Mouse (Mus musculus) regulatory T cell (primary cell): ENCODE results near the gene Gli2.

ENCODE experiments used
- in situ Hi-C: fragments of 300-600 bp; cut with MboI, MseI; formaldehyde crosslinking; loops from one replicate; pipeline ENCODE4 v1.15.1; 2025; ENCODE audit warnings: high pct_unique_total_duplicates

Gene Gli2

DNA sequence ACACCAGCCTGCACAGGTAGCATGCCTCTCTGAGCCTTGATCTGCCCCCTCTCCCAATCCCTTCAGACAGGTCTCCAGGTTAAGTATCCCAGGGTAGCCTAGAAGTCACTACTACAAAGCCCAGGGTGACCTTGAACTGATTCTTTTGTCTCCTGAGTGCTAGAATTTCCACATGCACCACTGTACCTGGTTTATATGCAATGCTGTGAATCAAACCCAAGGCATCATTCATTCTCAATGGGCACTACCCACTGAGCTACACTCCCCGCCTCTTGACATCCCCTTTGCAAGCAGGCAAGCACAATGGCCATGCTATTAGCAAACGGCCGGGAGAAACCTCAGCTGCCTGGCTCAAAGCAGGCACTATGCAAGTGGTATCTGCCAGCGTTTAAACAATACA, 106.2 kb downstream of the Gli2 start:
- in situ Hi-C loops, result no loop called here

DNA sequence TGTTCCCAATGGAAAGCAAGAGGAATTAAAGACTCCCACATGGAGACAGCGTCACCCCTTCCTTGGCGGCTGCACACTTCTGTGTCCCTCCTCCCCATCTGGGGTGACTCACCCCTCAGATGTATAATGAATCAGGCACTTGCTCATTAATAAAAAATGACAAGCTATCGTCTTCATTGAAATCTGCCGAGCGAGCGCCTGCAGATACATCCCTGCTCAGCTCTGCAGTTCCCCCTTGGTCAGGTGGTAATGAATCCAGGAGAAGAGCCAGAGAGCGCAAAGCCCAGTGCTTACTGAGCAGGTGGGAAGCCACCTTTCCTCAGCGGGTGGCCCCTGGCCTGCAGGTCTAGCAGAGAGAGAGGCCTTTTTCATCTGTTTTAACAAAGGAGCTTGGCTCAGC, 112.1 kb downstream of the Gli2 start:
- in situ Hi-C loops, result no loop called here

DNA sequence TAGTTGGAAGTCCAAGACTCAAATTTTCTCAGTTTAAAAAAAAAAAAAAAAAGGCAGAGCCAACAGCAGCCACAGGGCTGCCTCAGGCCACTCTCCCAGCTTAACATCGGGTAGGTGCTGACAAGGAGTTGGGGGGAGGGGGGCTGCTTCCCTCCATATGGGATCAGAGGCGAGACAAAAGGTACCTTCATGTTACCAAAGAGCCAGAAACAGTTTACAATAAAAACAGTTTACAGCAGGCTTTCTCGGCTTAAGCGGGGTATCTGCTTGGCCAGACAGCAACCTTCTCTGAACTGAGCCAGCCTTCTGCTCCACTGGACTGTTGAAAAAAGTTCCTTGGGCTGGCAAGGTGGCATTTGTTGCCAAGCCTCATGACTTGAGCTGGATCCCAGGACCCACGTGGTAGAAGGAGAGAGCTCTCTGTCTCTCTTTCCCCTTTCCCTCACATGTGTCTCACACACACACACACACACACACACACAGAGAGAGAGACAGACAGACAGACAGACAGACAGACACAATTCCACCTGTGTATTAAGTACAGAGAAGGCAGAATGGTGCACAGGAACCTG, 113.1 kb downstream of the Gli2 start:
- in situ Hi-C loops, result no loop called here

DNA sequence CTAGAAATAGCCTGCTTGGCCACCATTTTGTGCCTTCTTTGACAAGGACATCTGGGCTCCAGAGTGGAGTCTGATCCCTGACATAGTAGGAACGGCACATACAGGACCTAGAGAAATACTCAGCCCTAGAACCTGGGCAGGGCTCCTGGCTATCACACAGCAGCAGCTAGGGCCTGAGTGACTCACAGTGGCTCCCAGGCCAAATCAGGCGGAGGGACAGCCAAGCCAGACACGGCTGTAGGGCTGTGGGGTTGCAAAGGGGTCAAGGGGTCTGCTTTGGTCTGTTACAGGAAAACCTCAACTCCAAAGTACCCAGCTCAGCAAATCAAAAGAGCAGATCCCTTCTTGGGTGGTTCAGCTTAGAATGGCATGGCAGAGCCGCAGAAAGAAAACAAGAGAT, 115.2 kb downstream of the Gli2 start:
- in situ Hi-C loops, result no loop called here

DNA sequence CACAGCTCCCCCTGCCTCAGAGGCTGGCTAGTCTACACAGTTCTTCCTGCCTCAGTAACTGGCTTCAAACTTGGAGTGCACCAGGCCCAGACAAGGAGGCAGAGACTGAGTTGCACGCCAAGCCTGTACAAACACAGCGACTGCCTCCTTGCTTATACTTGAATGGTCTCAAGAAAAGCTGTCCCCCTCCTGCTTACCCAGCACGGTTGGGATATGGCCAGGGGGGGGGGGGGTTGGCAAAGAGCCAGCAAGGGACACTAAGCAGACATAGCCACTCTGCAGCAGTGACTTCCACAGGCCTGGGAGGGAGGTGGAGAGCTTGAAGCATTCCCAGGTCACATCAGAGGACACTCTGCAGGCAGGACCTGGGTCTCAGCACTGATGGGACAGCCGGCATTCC, 117.3 kb downstream of the Gli2 start:
- in situ Hi-C loops, result no loop called here

DNA sequence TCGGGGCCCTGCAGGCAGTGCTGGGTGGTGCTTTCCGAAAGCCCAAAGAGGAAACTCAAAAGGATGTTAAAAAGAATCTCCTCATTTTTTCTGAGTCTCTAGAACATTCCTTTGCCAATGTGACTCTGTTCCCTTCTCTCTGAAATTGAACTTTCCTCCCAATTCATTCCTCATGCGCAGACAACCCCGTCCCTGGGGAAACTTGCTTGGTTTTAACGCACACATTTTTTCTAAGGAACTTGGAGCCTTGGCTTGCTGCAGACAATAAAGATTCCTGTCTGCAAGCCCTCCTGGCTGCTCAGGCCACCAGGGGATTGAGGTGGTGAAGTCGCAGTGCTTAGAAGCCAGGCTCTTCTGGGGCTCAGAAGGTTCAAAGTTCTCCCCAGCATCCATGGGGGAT, 117.9 kb downstream of the Gli2 start:
- in situ Hi-C loops, result no loop called here

DNA sequence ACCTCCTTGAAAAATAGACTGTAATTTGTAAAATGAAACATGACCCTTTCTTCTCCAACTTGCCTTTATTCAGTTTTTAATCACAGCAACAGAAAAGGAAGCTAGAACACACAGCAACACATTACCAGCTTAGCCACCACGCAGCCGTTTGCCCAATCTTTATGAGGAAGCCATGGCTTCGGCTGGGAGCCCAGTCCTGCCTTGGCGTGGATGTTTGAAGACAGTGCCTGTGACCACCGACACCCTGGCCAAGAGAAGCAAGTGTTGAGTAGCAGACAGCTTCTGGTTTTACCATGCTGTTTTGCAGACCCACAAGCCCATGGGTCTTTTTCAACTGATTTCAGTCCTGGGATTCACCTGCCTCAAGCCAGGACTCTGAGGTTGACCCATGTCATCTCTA, 121.3 kb downstream of the Gli2 start:
- in situ Hi-C loops, result no loop called here

DNA sequence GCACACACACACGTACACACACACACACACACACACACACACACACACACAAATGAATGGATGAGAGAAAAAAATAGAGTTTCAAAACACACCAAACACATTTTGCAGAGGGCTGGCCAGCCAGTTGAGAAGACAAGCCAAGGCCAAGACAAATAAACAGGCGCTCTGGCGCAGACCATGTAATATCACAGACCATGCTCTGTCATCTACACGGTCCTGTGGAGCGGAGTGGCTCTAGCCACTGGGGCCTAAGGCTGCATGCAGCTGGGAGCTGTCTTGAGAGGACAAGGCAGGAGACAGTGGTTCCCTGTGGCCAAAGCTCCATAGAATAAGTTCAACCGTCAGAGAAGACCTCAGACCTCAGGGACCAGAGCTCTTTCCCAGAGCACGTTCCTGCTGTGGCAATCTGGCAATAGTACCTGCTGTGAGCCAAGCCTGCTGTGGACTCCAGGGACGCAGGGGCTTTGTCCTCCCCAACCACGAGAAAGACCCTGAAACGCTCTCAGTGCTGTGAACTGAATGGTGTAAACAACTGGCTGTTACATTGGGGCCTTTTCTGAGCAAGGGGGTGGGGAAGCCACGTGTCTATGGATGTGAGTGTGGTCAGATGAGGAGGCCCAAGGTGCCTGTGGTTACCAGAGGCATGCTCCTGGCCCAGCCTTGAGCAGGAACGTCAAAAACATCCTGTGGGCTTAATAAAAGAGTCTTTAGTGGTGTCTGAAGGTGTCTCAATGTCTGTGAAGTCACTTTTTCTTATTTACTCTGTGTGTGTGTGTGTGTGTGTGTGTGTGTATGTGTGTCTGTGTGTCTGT, 125.7 kb downstream of the Gli2 start:
- in situ Hi-C loops, result no loop called here

DNA sequence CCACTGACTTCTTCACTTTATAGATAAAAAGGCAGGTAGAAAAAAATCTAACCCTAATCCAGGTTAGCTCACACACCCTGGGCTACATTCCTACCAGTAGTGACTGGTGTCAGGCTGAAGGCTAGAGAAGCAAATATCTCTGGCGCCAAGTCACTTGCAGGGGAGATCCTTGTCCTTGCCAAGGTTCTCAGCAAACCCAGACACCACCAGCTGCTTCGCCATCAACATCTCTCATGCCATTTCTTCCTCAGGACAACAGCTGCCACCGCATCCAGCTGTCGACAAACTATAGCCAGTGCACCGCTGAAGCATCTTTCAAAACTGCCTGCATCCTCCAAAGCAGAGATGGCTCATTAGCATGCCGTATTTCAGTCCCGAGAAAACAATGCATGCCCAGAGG, 126.9 kb downstream of the Gli2 start:
- in situ Hi-C loops, result no loop called here

DNA sequence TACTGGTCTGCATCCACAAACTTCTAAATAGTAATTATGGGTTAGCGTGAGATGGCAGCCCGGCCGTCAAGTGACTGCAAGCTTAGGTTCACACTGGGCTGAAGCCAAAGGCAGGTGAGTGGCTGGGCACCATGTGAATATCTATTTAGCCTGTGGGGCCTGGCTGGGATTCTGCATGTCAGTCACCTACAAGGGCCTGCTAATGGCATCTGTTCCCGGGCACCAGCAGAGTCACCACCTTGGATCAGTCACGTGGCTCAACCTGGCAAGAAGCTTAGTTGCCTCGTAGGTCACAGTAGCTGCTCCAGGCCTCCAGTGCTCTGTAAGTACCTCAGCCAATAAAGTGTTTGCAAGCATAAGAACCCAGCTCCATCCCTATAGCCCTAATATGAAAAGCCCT, 131.2 kb downstream of the Gli2 start:
- in situ Hi-C loops, result no loop called here

DNA sequence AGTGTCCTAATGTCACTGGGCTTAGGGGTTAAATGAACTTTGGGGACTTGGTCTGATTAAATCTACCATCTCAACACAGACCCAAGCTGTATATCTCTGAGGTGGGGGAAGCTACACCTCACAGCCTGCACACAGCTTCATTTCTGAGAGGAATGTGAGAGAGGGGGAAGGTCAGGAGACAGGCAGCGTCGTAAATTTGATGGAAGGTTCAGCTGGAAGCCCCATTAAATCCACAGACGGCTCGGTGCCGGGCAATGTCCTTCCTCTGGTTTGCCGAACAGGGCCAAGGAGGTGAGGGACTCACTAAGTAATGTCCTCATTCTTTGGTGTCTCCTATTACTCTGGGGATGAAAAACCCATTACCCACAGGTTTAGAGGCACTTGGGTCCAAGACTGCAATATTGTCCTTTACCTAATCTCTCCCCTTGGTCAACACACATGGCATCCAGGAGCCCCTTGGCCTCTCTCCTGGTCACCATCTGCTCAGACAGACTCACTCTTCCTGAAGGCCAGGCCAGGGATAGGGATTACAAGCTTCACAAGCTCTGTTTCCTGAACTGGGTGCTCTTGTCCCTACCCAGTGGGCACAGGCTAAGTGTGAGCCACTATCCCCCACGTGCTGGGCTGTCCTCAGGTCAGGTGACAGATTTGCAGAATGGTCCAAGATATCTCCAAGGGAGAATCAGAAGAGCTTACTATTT, 135.7 kb downstream of the Gli2 start:
- in situ Hi-C loops, result no loop called here

DNA sequence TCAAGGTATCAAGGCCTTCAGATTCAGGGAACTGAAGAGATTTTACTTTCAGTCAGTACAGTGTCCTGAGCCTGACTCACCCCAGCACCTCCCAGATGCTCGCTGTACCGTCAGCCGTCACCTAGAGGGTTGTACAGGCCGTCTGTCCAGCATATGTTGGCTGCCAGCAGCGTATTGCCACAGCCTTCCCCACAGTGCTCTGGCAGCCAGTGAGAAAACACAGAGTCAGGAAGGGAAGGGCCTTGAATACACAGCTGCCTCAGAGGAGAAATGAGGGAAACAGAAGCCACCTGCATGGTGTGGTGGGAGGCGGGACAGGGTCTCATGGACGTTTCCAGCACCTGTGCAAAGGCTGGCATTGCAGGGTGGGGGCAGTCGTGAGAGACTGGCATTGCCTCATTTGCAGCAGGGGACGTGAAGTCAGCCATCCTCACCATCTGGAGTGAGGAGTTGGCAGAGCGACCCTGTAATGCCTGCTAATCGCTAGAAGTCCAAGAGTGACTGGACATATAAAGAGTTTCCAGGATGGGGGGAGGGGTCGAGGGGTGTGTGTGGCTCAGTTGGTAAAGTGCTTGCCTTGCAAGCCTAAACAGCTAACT, 136.8 kb downstream of the Gli2 start:
- in situ Hi-C loops, result no loop called here

DNA sequence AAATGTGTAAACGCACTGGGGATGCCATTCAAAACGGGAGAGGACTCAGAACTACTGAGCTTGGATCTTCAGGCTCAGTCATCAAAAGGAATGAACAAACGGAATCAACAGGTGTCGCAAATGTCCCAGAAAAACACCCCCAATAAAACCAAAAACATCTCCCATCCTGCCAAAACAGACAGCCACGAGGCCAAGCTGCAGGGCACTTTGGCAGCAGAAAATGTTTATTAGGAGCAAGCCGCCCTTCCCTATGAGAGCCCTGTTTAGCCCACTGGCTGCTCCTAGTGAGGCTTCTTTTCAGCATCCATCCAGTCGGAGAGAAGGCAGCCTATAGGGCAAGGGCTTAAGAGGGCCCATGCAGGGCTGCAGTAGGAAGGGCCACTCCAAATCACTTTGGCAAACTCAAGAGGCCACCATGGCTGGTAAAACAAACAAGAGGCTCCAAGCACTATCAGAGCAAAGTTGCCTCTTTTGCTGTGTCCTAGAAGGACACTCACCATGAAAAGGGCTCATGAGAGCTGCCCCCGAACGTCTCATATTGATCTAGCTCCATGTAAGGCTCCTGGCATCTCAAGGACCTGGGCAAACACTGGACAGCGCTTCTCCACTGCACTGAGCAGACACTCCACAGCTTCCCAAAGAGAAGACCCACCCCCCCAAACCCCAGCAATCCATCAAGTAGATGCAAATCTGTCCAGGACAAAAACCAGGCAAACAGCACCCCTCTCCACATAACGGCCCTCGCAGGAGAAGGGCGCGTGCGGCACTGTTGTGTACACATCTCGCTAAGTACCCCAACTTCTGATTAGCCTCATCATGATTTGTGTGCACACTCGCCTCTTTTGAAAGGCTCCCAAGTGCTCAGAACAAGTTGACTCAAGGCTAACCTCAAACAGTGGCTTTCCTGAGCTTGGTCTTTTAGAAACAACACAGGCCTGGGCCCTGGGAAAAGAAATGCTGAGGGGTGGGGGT, 139.7 kb downstream of the Gli2 start:
- in situ Hi-C loops, result no loop called here

DNA sequence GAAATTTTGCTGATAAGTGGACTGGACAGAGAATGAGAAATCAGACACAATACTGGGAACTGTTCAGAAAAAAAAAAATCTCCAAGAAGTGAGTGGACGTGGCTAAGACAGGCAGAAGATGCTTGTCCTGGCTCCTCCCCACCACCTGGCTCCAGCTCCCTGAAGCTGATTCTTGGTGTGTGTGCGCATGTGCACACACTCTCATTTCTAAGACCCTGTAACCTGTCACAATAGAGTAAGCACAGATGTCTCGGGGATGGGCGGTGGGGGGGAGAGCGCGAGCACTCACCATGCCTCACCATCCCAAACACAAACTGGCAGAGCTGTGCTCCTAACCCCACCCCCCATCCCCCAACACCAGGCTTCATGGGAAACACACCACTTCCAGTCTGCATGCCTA, 140.5 kb downstream of the Gli2 start:
- in situ Hi-C loops, result no loop called here

DNA sequence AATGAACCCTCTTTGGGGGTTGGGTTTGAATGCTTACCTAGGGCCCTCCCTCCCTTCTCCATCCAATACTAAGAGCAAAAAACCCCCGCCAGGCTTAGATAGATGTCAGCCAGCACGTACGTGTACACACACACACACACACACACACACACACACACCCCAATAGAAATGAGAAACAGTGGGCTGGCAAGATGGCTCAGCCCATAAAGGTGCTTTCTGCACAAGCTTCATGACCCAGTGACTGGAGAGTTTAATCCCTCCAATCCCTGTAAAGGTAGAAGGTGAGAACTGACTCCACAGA, 142.0 kb downstream of the Gli2 start:
- in situ Hi-C loops, result no loop called here

DNA sequence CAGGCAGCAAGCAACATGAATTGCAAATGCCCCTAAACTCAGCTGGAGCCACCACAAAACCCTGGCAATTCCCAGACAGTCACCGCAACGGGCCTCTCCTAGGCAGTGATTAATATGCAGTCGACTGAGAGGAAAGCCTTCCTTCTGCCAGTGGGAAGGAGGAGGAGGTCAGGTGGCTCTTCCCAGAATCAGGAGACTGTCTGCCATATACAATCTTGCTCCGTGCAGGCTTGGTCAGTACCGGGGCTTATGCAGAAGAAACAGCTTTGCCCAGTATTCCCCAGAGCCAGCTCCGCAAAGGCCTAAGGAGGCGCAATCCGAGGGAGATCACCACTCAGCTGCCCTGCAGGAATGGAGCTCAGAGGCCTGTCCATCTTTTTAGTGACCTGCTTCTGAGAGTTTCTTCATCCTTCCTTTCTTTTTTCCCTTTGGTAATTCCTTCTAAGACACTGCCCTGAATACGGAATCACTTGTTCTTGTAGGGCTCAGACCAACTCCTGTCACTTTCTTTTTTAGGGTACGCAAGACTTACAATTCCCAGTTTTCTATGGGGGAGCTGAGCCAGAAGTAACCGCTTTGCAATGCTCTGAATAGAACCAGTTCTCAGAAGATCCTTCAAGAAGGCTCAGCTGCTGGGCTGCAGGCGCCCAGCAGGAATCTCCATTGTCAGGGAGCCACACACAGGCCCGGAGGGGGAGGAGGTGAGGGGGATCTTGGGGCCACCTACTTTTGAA, 142.6 kb downstream of the Gli2 start:
- in situ Hi-C loops, result no loop called here

DNA sequence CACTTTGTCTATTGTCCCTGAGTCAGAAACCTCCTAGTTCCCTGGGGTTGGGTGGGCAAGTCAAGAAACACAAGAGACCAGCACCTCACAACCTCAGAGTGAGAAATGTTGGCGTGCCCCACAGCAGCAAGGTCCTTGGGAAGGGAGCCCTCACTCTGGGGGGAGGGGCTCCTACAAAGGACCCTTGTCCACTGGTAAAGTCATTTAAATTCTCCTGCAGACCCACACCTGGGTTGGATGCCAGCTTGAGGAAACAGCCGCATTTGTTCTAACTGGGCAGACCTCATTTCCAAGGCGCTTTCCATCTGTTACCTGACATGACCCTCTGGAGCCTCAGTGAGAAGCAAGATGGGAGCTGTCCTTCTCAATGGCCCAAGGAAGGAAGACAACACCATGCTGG, 144.4 kb downstream of the Gli2 start:
- in situ Hi-C loops, result no loop called here

DNA sequence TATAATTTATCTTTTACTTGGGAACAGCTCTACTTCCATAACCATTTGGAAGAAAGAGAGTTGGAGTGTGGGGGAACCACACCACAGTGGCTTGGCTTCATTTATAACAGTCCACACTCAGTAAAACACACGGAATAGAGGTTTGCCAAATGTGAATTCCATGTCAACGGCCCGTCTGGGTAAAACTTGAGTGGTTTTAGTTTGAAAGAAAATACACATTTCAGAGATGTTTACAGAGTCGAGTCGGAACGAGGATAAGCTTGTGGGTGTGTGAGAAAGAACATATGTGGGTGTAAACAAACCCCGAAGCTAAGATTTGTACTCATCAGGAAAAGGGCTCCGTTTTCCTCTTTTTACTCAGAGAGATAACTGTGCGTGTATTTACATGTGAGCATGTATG, 145.8 kb downstream of the Gli2 start:
- in situ Hi-C loops, result no loop called here

DNA sequence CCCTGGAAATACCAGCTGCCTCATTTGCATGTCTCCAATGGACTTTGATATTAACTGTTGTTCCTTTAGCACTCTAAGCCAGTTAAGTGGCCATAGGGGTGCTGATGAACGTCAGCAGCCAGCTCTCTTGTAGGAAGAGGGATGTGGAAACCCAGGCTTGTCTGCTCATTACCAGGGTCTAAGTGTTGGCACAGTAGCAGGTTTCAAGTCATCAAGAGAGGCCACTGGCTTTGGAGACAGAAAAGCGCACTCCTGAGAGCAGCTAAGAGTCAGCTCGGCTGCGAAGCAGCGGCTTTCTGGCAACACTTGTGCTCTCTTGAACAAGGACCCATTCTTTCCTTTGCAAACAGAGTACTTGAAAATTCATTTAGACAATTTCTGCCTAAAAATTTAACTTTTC, 148.1 kb downstream of the Gli2 start:
- in situ Hi-C loops, result no loop called here

DNA sequence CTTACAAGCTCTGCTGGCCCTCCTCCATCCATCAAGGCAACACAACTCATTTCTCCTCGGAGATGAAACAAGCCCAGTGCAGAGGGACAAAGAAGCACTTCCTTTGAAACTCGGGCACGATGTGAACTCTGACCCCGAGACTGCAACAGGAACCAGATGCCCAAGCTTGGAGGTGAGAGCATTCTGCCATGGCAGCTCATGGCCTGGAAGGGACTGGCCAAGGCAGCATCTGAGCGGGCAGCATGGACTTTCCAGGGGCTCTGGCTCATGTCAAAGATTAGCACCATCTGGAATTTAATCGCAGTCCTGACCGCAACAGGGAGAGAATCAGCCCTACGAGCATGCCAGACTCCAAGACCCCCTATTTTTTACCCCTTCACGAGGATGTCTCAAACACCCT, 148.5 kb downstream of the Gli2 start:
- in situ Hi-C loops, result no loop called here

DNA sequence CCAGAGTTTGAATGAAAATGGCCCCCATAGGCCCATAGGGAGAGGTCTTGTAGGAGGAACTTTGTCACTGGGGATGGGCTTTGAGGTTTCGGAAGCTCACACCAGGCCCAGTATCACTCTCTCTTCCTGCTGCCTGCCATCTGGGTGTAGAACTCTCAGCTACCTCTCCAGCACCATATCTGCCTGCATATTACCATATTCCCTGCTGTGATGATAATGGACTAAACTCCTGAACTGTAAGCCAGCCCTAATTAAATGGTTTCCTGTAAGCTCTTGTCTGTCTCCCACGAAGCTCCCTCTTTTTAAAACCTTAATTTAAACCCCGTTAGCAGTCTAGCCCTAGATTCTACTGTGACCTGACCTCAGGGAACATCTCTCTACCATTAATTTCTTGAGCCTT, 149.0 kb downstream of the Gli2 start:
- in situ Hi-C loops, result no loop called here
